Mouse (Mus musculus) cortical plate, adult 2 months (tissue): Measurements from ENCODE around the gene Pik3c2a. TPM values are rescaled to one million over a fixed set of nuclear protein-coding genes. Genes with fewer than 3 reads are reported as not detected.

ENCODE experiments used
- H3K27ac ChIP-seq: fragments of 200-500 bp; 2 replicates; pipeline ENCODE4 v1.5.1; 2012; ENCODE audit warnings: low read length, control low read depth, inconsistent platforms; ENCODE audit not compliant: insufficient read depth
- H3K4me1 ChIP-seq: fragments of 200-500 bp; 2 replicates; pipeline ENCODE4 v1.6.1; 2011; ENCODE audit warnings: low read length; ENCODE audit not compliant: control insufficient read depth, insufficient read depth
- H3K4me3 ChIP-seq: fragments of 200-500 bp; 2 replicates; pipeline ENCODE4 v1.5.1; 2011; ENCODE audit warnings: mild to moderate bottlenecking, low read length, control low read depth; ENCODE audit not compliant: insufficient read depth
- CTCF ChIP-seq: fragments of 200-500 bp; IDR thresholded peaks from 2 replicates; pipeline ENCODE4 v1.5.1; 2011; ENCODE audit warnings: mild to moderate bottlenecking, control low read depth, low read length; ENCODE audit not compliant: insufficient read depth; ENCODE audit errors: extremely low read depth
- POLR2A ChIP-seq: fragments of 200-500 bp; IDR thresholded peaks from 2 replicates; pipeline ENCODE4 v1.6.1; 2011; ENCODE audit warnings: mild to moderate bottlenecking, low read length, control low read depth; ENCODE audit not compliant: insufficient read depth; ENCODE audit errors: extremely low read depth
- polyA plus RNA-seq: library from polyadenylated mRNA; depleted of rRNA; stranded (reverse); fragments of >200 nt; gene quantifications from 2 replicates; pipeline ENCODE4 v1.2.3, GENCODE M21; 2012

Pik3c2a gene
- polyA plus RNA-seq, 1 experiment, result 14.0 TPM

DNA sequence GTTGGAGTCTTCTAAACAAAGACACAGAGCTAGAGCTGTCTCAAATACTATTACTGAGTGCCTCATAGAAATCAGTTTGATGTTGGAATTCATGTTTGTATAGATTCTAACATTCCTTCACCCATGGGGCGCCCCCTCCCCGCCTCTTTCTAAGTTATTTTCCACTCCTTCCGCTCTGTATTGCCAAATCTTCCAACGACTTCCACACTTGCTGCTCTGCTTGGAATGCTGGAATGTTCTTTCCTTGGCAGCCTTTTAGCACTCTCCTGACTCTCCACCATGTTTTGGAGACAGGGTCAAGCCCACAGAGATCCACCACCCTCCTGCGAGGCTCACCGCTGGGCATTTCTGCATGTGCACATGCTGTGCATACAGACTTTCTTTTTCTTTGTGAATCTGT is 14.1 kb upstream of the Pik3c2a start:
- H3K4me3 ChIP-seq, result no peak overlapping the region
- no peaks in the 10 kb centered on the region for H3K4me1 ChIP-seq
- TF ChIP-seq POLR2A, result no peak
- TF ChIP-seq CTCF, result no peak
- H3K27ac ChIP-seq, result no peak overlapping the region

- no peak overlapping the region for H3K4me3 ChIP-seq
- no peak overlapping the region for H3K27ac ChIP-seq
- no peak for TF ChIP-seq POLR2A
- TF ChIP-seq CTCF, result no peak
- no peaks in the 10 kb centered on the region for H3K4me1 ChIP-seq
Observed at GRCm38 (mm10) chr7:116456964-116457363, 13.7 kb upstream of the Pik3c2a start.

- Histone ChIP-seq H3K4me1 (peaks cover 3% of the 10 kb centered on the region), H3K27ac (no peak overlapping the region), H3K4me3 (no peak overlapping the region)
- TF ChIP-seq POLR2A (no peak), CTCF (no peak)
Observed at GRCm38 (mm10) chr7:116446645-116447044, 3.4 kb upstream of the Pik3c2a start.

DNA sequence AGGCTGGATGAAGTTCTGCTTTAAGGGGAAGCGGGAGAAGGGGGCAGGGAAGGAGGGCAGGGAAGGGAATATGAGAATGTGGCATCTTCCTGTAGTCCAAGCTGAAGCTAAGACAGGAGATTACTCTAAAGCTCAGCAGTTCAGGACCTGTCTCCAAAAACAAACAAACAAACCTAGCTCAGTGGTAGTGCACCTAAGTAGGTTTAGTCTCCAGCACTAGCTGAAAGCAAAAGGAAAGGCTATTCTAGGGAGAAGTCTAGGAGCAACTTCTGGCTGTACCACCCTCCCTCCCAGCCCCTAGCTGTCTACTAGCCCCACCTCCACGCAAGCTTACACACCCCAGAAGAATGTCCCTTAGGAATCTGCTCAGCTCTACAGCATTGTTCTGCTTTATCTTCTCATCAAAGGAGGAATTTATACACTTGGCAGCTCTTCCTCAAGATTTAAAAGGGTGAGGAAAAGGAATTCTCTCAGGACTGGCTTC is 1.1 kb upstream of the Pik3c2a start:
- Histone ChIP-seq H3K4me1 (peaks cover 3% of the 10 kb centered on the region), H3K4me3 (peak overlapping the region; percentile 76), H3K27ac (peak overlapping the region; percentile 68)
- TF ChIP-seq POLR2A (no peak), CTCF (no peak)

DNA sequence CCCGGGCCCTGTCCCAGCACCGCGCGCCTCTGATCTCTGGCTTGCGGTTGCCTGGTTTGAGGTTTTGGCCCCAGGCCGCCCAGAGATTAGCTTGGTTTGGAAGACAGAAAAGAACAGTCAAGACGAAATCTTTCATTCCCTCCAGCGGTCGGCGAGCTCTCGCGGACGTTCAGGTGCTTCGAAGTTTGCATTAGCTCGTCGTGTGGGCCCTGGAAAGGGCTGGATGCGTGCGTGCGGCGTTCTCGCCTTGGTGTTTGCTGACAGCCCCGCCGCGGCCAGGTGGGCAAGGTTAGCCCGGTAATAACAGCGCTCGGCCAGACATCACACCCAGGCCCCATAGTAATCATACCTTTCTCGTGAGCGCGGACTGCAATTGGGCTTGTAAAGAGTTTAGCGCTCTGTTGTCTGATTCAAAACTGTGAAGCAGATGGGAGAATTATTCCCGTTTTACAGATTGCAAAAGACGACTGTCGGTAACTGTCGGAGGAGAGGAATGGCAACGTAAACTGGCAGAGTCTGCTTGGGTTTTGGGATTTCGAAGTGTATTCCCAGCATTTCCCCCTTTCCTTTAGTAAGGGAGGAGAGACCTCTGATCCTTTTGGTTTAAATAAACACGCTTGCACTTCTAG is 562 bp upstream of the Pik3c2a start:
- Histone ChIP-seq H3K27ac (peak overlapping the region; percentile 49), H3K4me1 (peaks cover 3% of the 10 kb centered on the region), H3K4me3 (peak overlapping the region; percentile 76)
- TF ChIP-seq POLR2A (no peak), CTCF (no peak)

GRCm38 (mm10) chr7:116442226-116442625 is 1.0 kb downstream of the Pik3c2a start:
- Histone ChIP-seq H3K4me1 (peaks cover 3% of the 10 kb centered on the region), H3K4me3 (peak overlapping the region; percentile 76)

DNA sequence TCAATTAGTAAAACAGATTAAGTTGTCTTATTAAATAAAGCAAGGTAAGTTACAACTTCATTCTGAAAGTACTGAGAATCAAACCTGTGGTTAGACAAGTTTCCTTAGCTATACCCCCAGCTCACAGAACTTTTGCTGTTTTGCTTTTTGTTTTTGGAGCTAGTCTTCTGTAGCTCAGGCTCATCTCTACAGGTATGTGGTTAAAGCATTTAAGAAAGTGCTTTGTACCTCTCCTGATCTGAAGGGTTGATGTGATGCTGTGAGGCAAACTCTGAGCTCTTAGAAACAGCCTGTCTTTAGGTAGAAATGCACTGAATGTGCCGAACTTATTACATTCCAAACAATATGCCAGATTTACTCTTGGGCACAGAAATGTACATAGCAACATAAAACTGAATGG is 1.9 kb downstream of the Pik3c2a start:
- TF ChIP-seq POLR2A (no peak), CTCF (no peak)
- H3K4me1 ChIP-seq, result peaks cover 3% of the 10 kb centered on the region
- no peak overlapping the region for H3K27ac ChIP-seq
- H3K4me3 ChIP-seq, result no peak overlapping the region

More at GRCm38 (mm10) chr7:116442226-116442625, 1.0 kb downstream of the Pik3c2a start:
- TF ChIP-seq POLR2A (no peak), CTCF (no peak)
- no peak overlapping the region for H3K27ac ChIP-seq

DNA sequence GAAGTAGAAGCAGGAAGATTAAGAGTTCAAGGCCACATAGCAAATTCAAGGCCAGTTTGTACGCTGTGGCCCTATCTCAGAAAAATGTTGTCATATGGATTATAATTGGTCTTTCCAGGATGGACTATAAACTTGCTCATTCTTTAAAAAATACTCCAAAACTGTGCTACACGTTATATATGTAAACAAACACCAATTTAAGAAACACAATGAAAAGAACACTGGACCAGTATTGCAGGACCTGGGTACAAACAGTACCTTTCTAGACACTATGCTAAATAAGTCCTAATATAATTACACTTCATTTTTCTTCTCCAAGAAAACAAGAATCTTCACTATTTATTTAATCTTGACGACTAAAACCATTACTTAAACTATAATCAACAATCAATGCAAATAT is 11.6 kb downstream of the Pik3c2a start:
- no peak for TF ChIP-seq CTCF
- no peak for TF ChIP-seq POLR2A
- Histone ChIP-seq H3K4me3 (no peak overlapping the region), H3K27ac (no peak overlapping the region), H3K4me1 (no peaks in the 10 kb centered on the region)

DNA sequence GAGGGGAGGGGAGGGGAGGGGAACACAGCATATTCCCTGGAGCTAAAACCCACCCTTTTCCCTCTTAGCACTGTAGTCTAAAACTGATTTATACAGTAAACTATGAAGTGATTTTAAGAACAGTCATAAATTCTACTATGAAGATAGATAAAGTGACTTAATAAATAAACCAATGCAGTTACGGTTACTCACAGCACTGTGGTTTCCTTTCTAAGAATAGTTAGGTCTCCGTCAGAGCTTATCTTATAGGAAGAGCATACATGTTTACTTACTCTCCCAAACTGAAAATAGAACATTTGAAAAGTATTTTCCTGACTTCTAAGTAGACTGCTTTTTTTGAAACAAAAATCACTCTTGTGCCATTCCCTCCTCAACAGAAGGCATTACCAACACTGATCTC is 12.3 kb downstream of the Pik3c2a start:
- TF ChIP-seq POLR2A (no peak), CTCF (no peak)
- H3K4me3 ChIP-seq, result no peak overlapping the region
- no peaks in the 10 kb centered on the region for H3K4me1 ChIP-seq
- no peak overlapping the region for H3K27ac ChIP-seq

GRCm38 (mm10) chr7:116427206-116427605 is 16.0 kb downstream of the Pik3c2a start:
- TF ChIP-seq CTCF (no peak), POLR2A (no peak)
- Histone ChIP-seq H3K27ac (no peak overlapping the region), H3K4me3 (no peak overlapping the region), H3K4me1 (no peaks in the 10 kb centered on the region)

DNA sequence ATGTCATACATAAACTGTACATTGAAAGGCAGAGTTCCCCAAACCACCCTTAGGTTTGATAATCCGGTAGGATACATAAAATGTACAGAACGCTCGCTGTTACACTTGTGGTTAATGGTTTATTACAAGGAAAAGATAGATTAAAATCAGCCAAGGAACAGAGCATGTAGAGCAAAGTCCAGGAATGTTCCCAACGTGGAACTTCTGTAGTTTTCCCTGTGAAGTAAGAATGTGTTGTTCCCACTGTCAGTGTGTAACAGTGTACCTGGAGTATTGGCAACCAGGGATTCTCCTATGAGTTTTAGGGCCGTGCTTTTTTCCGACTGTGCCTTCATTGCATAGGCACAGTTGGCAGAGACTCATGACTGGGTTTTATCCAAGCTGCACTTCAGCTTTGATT is 17.5 kb downstream of the Pik3c2a start:
- H3K4me1 ChIP-seq, result 0 out of 2 replicates have a peak, but pooled peaks cover 2% of the 10 kb centered on the region
- H3K27ac ChIP-seq, result no peak overlapping the region
- no peak overlapping the region for H3K4me3 ChIP-seq
- TF ChIP-seq POLR2A, result no peak
- no peak for TF ChIP-seq CTCF
